In genomic region chr17:90455904-90456303, GRCm38 (mm10) we compare ENCODE assay signal across 9 mouse cellular contexts.
DNase-seq lines count a peak whose midpoint lies in the region; ATAC-seq and TF ChIP-seq lines count a peak whose summit lies in the region.
"Had no signal": no experiment of that assay in that cellular context is flagged by ENCODE, and none has a peak within 500 bp of the region (broad histone marks: within the 10 kb centered on the region; RNA-seq: fewer than 3 reads in every experiment).

No protein-coding gene starts in this region.

- TF ChIP-seq CTCF in hindbrain, postnatal 0 days (IDR thresholded peaks at IDR 0.05; ENCODE audit: low read depth): no peak

- intact Hi-C loops in gastrocnemius, postnatal 36 days (cut with DNase I): no loop called here

- peak; percentile 53; the same call in 1 of the 2 replicates for ATAC-seq in embryonic facial prominence, embryonic 12.5 days (ENCODE audit: insufficient number of reproducible peaks, insufficient read depth, low FRiP score, low TSS enrichment)
- peak; percentile 70 for ATAC-seq in hindbrain, postnatal 0 days
- ATAC-seq in liver, embryonic 13.5 days (ENCODE audit: low read depth): no peak

- peaks cover 0 to 2% of the 10 kb centered on the region in 2 experiments; a peak in 1 of 4 replicates for H3K4me1 ChIP-seq in ES-E14 (ENCODE audit: control insufficient read depth in 2 of 2, insufficient read depth in 2 of 2, low read length in 2 of 2, poor library complexity in 1 of 2)
- H3K4me1 ChIP-seq in embryonic facial prominence, embryonic 12.5 days: peaks cover 6% of the 10 kb centered on the region; the same call in 1 of the 2 replicates
- peaks cover 4% of the 10 kb centered on the region for H3K4me1 ChIP-seq in hindbrain, postnatal 0 days (ENCODE audit: insufficient read depth, low read length)
- 0 out of 2 replicates have a peak, but pooled peaks cover 3% of the 10 kb centered on the region for H3K4me1 ChIP-seq in liver, embryonic 13.5 days (replicated peaks)

- H3K9ac ChIP-seq in ES-E14 (ENCODE audit: insufficient read depth, low read depth, low read length, poor library complexity, severe bottlenecking): no peak overlapping the region
- H3K9ac ChIP-seq in embryonic facial prominence, embryonic 12.5 days: peak overlapping the region; percentile 59; the same call in 1 of the 2 replicates
- peak overlapping the region; percentile 72; the same call in 1 of the 2 replicates for H3K9ac ChIP-seq in hindbrain, postnatal 0 days (replicated peaks; ENCODE audit: low read length)
- no peak overlapping the region for H3K9ac ChIP-seq in liver, embryonic 13.5 days

- WGBS in embryonic facial prominence, embryonic 12.5 days: 0% methylated on average over 13 of the region's 13 CpGs
- WGBS in hindbrain, postnatal 0 days: 0% methylated on average over 13 of the region's 13 CpGs
- whole genome bisulfite sequencing in liver, embryonic 13.5 days (ENCODE audit: insufficient replicate concordance): under 1% methylated on average over 13 of the region's 13 CpGs

- peak; percentile 2 for DNase-seq in adrenal gland, postnatal 10 days
- DNase-seq in adrenal gland, adult 2 months: no peak
- DNase-seq in ES-E14 (ENCODE audit: low read depth, low spot score): peak; percentile 13
- DNase-seq in hindbrain, postnatal 0 days (ENCODE audit: low spot score): peak; percentile 85
- DNase-seq in liver, embryonic 13.5 days: no peak
- DNase-seq in right cerebral cortex, postnatal 14 days: peak; percentile 67
- DNase-seq in gastrocnemius, postnatal 36 days: no peak

- peak overlapping the region; percentile 13 to 61; a peak in 2 of 4 replicates for H3K4me3 ChIP-seq in ES-E14 (ENCODE audit: insufficient read depth in 1 of 2, low read depth in 1 of 2, low read length in 2 of 2, poor library complexity in 1 of 2, severe bottlenecking in 1 of 2)
- H3K4me3 ChIP-seq in embryonic facial prominence, embryonic 12.5 days: peak overlapping the region; percentile 54
- H3K4me3 ChIP-seq in hindbrain, postnatal 0 days (ENCODE audit: low read length): peak overlapping the region; percentile 63
- H3K4me3 ChIP-seq in liver, embryonic 13.5 days (replicated peaks): 0 out of 2 replicates have a peak overlapping the region, but pooled peaks have one; percentile 27
- H3K4me3 ChIP-seq: erythroblast, embryonic 14.5 days had no signal

- H3K4me2 ChIP-seq in embryonic facial prominence, embryonic 12.5 days (replicated peaks): peak overlapping the region; percentile 96
- peak overlapping the region; percentile 72 for H3K4me2 ChIP-seq in hindbrain, postnatal 0 days (ENCODE audit: low read depth, low read length)
- peak overlapping the region; percentile 39 for H3K4me2 ChIP-seq in liver, embryonic 13.5 days

- peaks cover 32% of the 10 kb centered on the region for H3K27me3 ChIP-seq in embryonic facial prominence, embryonic 12.5 days
- H3K27me3 ChIP-seq in hindbrain, postnatal 0 days (ENCODE audit: insufficient read depth, low read length): no peaks in the 10 kb centered on the region
- peaks cover 41% of the 10 kb centered on the region for H3K27me3 ChIP-seq in liver, embryonic 13.5 days

- in situ Hi-C loops in ES-E14 (cut with MboI; ENCODE audit: low sequenced_read_pairs in 2 of 2, unreplicated experiment in 2 of 2): no loop called here

- no peaks in the 10 kb centered on the region for H3K36me3 ChIP-seq in ES-E14 (ENCODE audit: control insufficient read depth, insufficient read depth, low read length, poor library complexity, severe bottlenecking)
- H3K36me3 ChIP-seq in embryonic facial prominence, embryonic 12.5 days: no peaks in the 10 kb centered on the region
- no peaks in the 10 kb centered on the region for H3K36me3 ChIP-seq in hindbrain, postnatal 0 days (ENCODE audit: insufficient read depth, low read length)
- H3K36me3 ChIP-seq in liver, embryonic 13.5 days: no peaks in the 10 kb centered on the region

- H3K9me3 ChIP-seq in ES-E14 (ENCODE audit: control insufficient read depth, insufficient read depth, low read depth, low read length): no peaks in the 10 kb centered on the region
- no peaks in the 10 kb centered on the region for H3K9me3 ChIP-seq in embryonic facial prominence, embryonic 12.5 days
- no peaks in the 10 kb centered on the region for H3K9me3 ChIP-seq in hindbrain, postnatal 0 days (ENCODE audit: low read length)
- no peaks in the 10 kb centered on the region for H3K9me3 ChIP-seq in liver, embryonic 13.5 days (replicated peaks)

- no peak overlapping the region for H3K27ac ChIP-seq in ES-E14 (ENCODE audit: insufficient read depth, low read depth, low read length, poor library complexity, severe bottlenecking)
- H3K27ac ChIP-seq in embryonic facial prominence, embryonic 12.5 days: no peak overlapping the region
- peak overlapping the region; percentile 87 for H3K27ac ChIP-seq in hindbrain, postnatal 0 days
- no peak overlapping the region for H3K27ac ChIP-seq in liver, embryonic 13.5 days

TF ChIP-seq in ES-E14, 5 proteins besides CTCF, POLR2A, EP300 and RAD21:
- no peak for TF ChIP-seq ZC3H11A (IDR thresholded peaks at IDR 0.05; ENCODE audit: borderline replicate concordance, low read depth, low read length)
- TF ChIP-seq ZNF384 (IDR thresholded peaks at IDR 0.05; ENCODE audit: low read depth, low read length): no peak
- TF ChIP-seq MAFK (IDR thresholded peaks at IDR 0.05; ENCODE audit: insufficient read depth, low read depth, low read length): no peak
- TF ChIP-seq HCFC1 (IDR thresholded peaks at IDR 0.05; ENCODE audit: borderline replicate concordance, insufficient read depth, low read length): no peak
- no peak for TF ChIP-seq CHD2 (IDR thresholded peaks at IDR 0.05; ENCODE audit: low read depth, low read length)

Comparison
In these comparisons a context has a peak if more than half of its experiments do, and no peak if none do; other contexts are left out.
1. DNase-seq: peak in adrenal gland, postnatal 10 days (single experiment), ES-E14 (single experiment), hindbrain, postnatal 0 days (single experiment) and right cerebral cortex, postnatal 14 days (single experiment); none in adrenal gland, adult 2 months (single experiment), liver, embryonic 13.5 days (single experiment) and gastrocnemius, postnatal 36 days (0 of 2).
2. H3K9ac ChIP-seq: peak in embryonic facial prominence, embryonic 12.5 days (single experiment) and hindbrain, postnatal 0 days (single experiment); none in ES-E14 (single experiment) and liver, embryonic 13.5 days (single experiment).
3. H3K4me2 ChIP-seq: peak in every context shown above with its lines; median percentile 96 in embryonic facial prominence, embryonic 12.5 days; 72 in hindbrain, postnatal 0 days; 39 in liver, embryonic 13.5 days.
4. Peak in every context shown above with its lines, with median percentiles within 50 percentile points of each other: H3K4me3 ChIP-seq.